Mouse (Mus musculus): ENCODE results near the gene Prrt4.
A peak's percentile ranks its signal among the peaks of the same experiment; 100 is the strongest.
"Not testable (repeated sequence)": the region's sequence is repeated elsewhere in the genome, so short reads cannot be mapped to it uniquely, and the experiment has no call there.

Prrt4 gene

GRCm38 (mm10) chr6:29199223-29199855, 20.0 kb upstream of the Prrt4 start:
- DNase-seq (ENCODE audit: extremely low read depth, insufficient read length, low spot score) = no peak

- DNase-seq (ENCODE audit: extremely low read depth, insufficient read length, low spot score) = peak; percentile 52
Observed at GRCm38 (mm10) chr6:29198309-29199222, 19.2 kb upstream of the Prrt4 start.

GRCm38 (mm10) chr6:29195846-29196698, 16.7 kb upstream of the Prrt4 start:
- DNase-seq (ENCODE audit: extremely low read depth, insufficient read length, low spot score) = peak; percentile 91

GRCm38 (mm10) chr6:29195146-29195545, 15.8 kb upstream of the Prrt4 start:
- no peak for DNase-seq (ENCODE audit: extremely low read depth, insufficient read length, low spot score)

GRCm38 (mm10) chr6:29193961-29194750, 14.8 kb upstream of the Prrt4 start:
- DNase-seq (ENCODE audit: extremely low read depth, insufficient read length, low spot score) = no peak

- no peak for DNase-seq (ENCODE audit: extremely low read depth, insufficient read length, low spot score)
Observed at GRCm38 (mm10) chr6:29187936-29188335, 8.6 kb upstream of the Prrt4 start.

GRCm38 (mm10) chr6:29179843-29180242, 459 bp upstream of the Prrt4 start:
- DNase-seq (ENCODE audit: extremely low read depth, insufficient read length, low spot score) = no peak

- DNase-seq (ENCODE audit: extremely low read depth, insufficient read length, low spot score) = no peak
Observed at GRCm38 (mm10) chr6:29177901-29178879, 1.2 kb downstream of the Prrt4 start.

- DNase-seq (ENCODE audit: extremely low read depth, insufficient read length, low spot score) = no peak
Observed at GRCm38 (mm10) chr6:29175113-29175512, 4.3 kb downstream of the Prrt4 start.

- no peak for DNase-seq (ENCODE audit: extremely low read depth, insufficient read length, low spot score)
Observed at GRCm38 (mm10) chr6:29174368-29174767, 5.0 kb downstream of the Prrt4 start.

- DNase-seq (ENCODE audit: extremely low read depth, insufficient read length, low spot score) = peak; percentile 26
Observed at GRCm38 (mm10) chr6:29170952-29171388, 8.4 kb downstream of the Prrt4 start.

- no peak for DNase-seq (ENCODE audit: extremely low read depth, insufficient read length, low spot score)
Observed at GRCm38 (mm10) chr6:29170063-29170921, 9.1 kb downstream of the Prrt4 start.

GRCm38 (mm10) chr6:29169675-29170062, 9.7 kb downstream of the Prrt4 start:
- DNase-seq (ENCODE audit: extremely low read depth, insufficient read length, low spot score) = no peak

GRCm38 (mm10) chr6:29168871-29169270, 10.5 kb downstream of the Prrt4 start:
- no peak for DNase-seq (ENCODE audit: extremely low read depth, insufficient read length, low spot score)

- no peak for DNase-seq (ENCODE audit: extremely low read depth, insufficient read length, low spot score)
Observed at GRCm38 (mm10) chr6:29166196-29166595, 13.2 kb downstream of the Prrt4 start.

- peak; percentile 90 for DNase-seq (ENCODE audit: extremely low read depth, insufficient read length, low spot score)
Observed at GRCm38 (mm10) chr6:29164314-29165244, 14.8 kb downstream of the Prrt4 start, which contains the start of gene Rbm28. TSS of gene Rbm28 (minus strand) at chr6:29165006.

GRCm38 (mm10) chr6:29161291-29161690, 18.1 kb downstream of the Prrt4 start:
- not testable (repeated sequence) for DNase-seq (ENCODE audit: extremely low read depth, insufficient read length, low spot score)
